Mouse (Mus musculus): ENCODE results near the gene Kank2. TPM values are rescaled to one million over a fixed set of nuclear protein-coding genes. Genes with fewer than 3 reads are reported as not detected.

Gene Kank2
- total and polyA plus RNA-seq, 3 experiments: 7.6 to 16.3 TPM; not detected in 1

DNA sequence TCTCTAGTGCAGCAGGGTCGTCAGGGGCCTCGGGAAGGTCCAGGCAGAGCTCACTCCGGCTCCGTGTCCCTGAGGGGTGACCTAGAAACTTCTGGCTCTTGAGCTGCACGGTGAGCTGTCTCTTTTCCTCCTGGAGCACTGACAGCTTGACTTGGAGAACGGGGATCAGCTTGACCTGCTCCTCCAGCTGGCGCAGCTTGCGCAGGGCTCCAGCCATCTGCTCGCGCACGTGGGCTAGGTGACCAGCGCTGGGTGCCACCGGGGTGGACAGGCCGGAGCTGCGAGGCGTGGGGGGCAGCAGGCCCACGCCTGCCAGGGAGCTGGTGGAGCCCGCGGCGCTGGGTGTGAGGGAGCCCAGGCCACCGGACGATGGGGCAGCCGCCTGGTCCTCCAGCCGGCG lies 3.6 kb downstream of the Kank2 start:
- Histone ChIP-seq H3K4me3 (ENCODE audit: control insufficient read depth in 1 of 2, insufficient read depth in 1 of 2, low read depth in 2 of 2, low read length in 2 of 2) (no peak overlapping the region), H3K79me2 (ENCODE audit: control insufficient read depth, insufficient read depth, low read length, poor library complexity) (no peaks in the 10 kb centered on the region; the same call in 1 of the 2 replicates), H3K9ac (ENCODE audit: control insufficient read depth, low read depth, low read length, poor library complexity, severe bottlenecking) (no peak overlapping the region), H3K9me3 (replicated peaks; ENCODE audit: insufficient read depth, low read length) (no peaks in the 10 kb centered on the region), H3K4me1 (ENCODE audit: control insufficient read depth in 1 of 2, insufficient read depth in 2 of 2, low read length in 2 of 2) (peaks cover 4 to 7% of the 10 kb centered on the region in 2 experiments; a peak in 3 of 4 replicates), H3K36me3 (ENCODE audit: control insufficient read depth in 1 of 2, insufficient read depth in 2 of 2, low read length in 2 of 2) (no peaks in the 10 kb centered on the region), H3K27me3 (ENCODE audit: control insufficient read depth in 1 of 2, insufficient read depth in 2 of 2, low read length in 2 of 2) (no peaks in the 10 kb centered on the region), H3K27ac (ENCODE audit: control insufficient read depth, low read depth, low read length) (no peak overlapping the region)
- no peak for DNase-seq (ENCODE audit: low read depth, low spot score)
- TF ChIP-seq ZKSCAN1 (IDR thresholded peaks at IDR 0.05; ENCODE audit: low read depth, low read length) (no peak), RAD21 (IDR thresholded peaks at IDR 0.05; ENCODE audit: low read depth, low read length) (no peak), ZC3H11A (IDR thresholded peaks at IDR 0.05; ENCODE audit: low read depth, low read length) (no peak), MYB (IDR thresholded peaks at IDR 0.05; ENCODE audit: low read depth, low read length) (no peak), E2F4 (IDR thresholded peaks at IDR 0.05; ENCODE audit: borderline replicate concordance, low read depth, low read length) (no peak), MYC (IDR thresholded peaks at IDR 0.05; ENCODE audit: low read depth, low read length) (no peak), MAZ (IDR thresholded peaks at IDR 0.05; ENCODE audit: low read depth, low read length) (no peak), UBTF (IDR thresholded peaks at IDR 0.05; ENCODE audit: borderline replicate concordance, insufficient read depth, low read depth, low read length) (no peak), EP300 (IDR thresholded peaks at IDR 0.05; ENCODE audit: low read depth in 1 of 2, low read length in 2 of 2) (no peak), RCOR1 (IDR thresholded peaks at IDR 0.05; ENCODE audit: low read depth, low read length) (no peak), POLR2AphosphoS2 (IDR thresholded peaks at IDR 0.05; ENCODE audit: low read length) (no peak), BHLHE40 (IDR thresholded peaks at IDR 0.05; ENCODE audit: borderline replicate concordance, low read depth, low read length) (no peak), TBP (IDR thresholded peaks at IDR 0.05; ENCODE audit: low read depth, low read length) (no peak), NELFE (IDR thresholded peaks at IDR 0.05; ENCODE audit: low read depth, low read length) (no peak), TCF12 (IDR thresholded peaks at IDR 0.05; ENCODE audit: low read depth, low read length) (no peak)

DNA sequence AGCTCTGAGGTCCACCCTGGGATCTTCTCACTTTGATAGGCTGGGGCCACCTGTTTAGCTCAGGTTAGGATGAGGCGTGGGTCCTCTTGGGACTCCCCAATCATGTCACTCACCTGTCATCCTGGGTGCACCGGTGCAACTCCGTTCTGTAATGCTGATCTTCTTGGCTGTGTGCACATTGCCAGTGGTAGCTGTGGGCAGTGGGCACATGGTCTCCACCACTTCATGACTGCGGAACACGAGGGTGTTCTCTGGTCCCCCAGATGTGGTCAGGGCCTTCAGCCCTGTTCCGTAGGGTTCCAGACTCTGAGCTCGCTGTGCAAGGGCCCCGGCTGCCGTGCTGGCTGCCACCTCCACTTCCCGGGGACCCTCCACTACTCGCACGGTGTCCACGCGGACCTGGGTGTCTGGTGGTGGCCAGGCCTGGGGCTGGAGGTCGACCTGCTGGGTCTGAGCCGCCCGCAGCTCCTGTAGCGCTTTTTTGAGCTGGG lies 4.2 kb downstream of the Kank2 start:
- Histone ChIP-seq H3K27me3 (ENCODE audit: control insufficient read depth in 1 of 2, insufficient read depth in 2 of 2, low read length in 2 of 2) (no peaks in the 10 kb centered on the region), H3K9me3 (replicated peaks; ENCODE audit: insufficient read depth, low read length) (no peaks in the 10 kb centered on the region), H3K79me2 (ENCODE audit: control insufficient read depth, insufficient read depth, low read length, poor library complexity) (no peaks in the 10 kb centered on the region; the same call in 1 of the 2 replicates), H3K4me1 (ENCODE audit: control insufficient read depth in 1 of 2, insufficient read depth in 2 of 2, low read length in 2 of 2) (peaks cover 4 to 7% of the 10 kb centered on the region in 2 experiments; a peak in 3 of 4 replicates), H3K27ac (ENCODE audit: control insufficient read depth, low read depth, low read length) (no peak overlapping the region), H3K36me3 (ENCODE audit: control insufficient read depth in 1 of 2, insufficient read depth in 2 of 2, low read length in 2 of 2) (no peaks in the 10 kb centered on the region), H3K4me3 (ENCODE audit: control insufficient read depth in 1 of 2, insufficient read depth in 1 of 2, low read depth in 2 of 2, low read length in 2 of 2) (no peak overlapping the region), H3K9ac (ENCODE audit: control insufficient read depth, low read depth, low read length, poor library complexity, severe bottlenecking) (no peak overlapping the region)
- DNase-seq (ENCODE audit: low read depth, low spot score): no peak
- TF ChIP-seq ELF1 (IDR thresholded peaks at IDR 0.05; ENCODE audit: low read depth, low read length) (no peak), ZKSCAN1 (IDR thresholded peaks at IDR 0.05; ENCODE audit: low read depth, low read length) (no peak), UBTF (IDR thresholded peaks at IDR 0.05; ENCODE audit: borderline replicate concordance, insufficient read depth, low read depth, low read length) (no peak), SMC3 (IDR thresholded peaks at IDR 0.05; ENCODE audit: low read depth, low read length) (no peak)

Measured in MEL (cell line).